Mouse (Mus musculus) liver, postnatal 0 days (tissue): Measurements from ENCODE around the gene Cops4.

Experiments
- CTCF ChIP-seq: sonication (generic); IDR thresholded peaks from 2 replicates; pipeline ENCODE4 v1.5.1; 2016; ENCODE audit warnings: antibody characterized with exemption, low read depth
- EP300 ChIP-seq: IDR thresholded peaks from 2 replicates; pipeline ENCODE4 v1.6.1; 2016; ENCODE audit warnings: antibody characterized with exemption, low read depth, mild to moderate bottlenecking

GRCm38 (mm10) chr5:100509247-100509646 lies 8.9 kb upstream of the Cops4 start:
- TF ChIP-seq EP300 (no peak), CTCF (no peak)
